Mouse (Mus musculus) T-helper 17 cell (primary cell): ENCODE measurements around the gene Iqschfp.

ENCODE experiments used
- in situ Hi-C, 2 experiments: fragments of 300-600 bp; cut with MboI, MseI; formaldehyde crosslinking; loops; 1 replicate in 1 of 2; 2 replicates in 1 of 2; pipeline ENCODE4 v1.15.1; 2025; ENCODE audit warnings: high pct_unique_total_duplicates in 2 of 2

Gene Iqschfp

DNA sequence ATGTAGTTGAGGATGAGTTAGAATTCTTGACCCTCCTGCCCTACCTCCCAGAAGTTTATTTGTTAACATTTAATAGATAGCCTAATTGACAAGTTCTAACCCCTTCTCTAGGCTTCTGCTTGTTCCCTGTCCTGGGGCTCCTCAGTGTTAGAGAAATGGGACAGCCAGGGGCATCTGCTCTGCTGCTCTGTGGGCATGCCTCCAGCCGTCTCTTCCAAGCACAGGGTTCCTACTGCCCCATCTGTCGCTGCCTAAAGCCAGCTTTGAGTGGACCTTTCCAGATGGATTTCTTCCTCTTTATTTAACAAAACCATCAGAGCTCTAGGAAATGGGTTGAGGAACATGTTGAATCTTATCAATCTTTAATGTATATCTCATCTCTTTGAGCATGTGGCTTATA is 529.8 kb downstream of the Iqschfp start:
- in situ Hi-C loops, result no loop called here

DNA sequence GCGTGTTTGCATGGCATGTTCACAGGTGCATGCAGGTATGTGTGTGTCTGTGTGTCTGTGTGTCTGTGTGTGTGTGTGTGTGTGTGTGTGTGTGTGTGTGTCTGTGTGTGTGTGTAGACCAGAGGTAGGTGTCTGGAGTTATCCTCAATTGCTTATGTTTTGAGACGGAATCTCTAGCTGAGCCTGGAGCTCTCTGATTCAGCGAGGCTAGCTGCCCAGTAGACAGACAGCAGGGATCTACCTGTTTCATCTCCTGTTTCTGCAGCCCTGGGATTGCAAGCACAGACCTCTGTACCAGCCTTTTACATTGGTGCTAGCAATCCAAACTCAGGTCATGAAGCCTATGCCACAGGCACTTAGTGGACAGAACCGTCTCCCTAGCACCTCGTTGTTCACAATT is 536.0 kb downstream of the Iqschfp start:
- in situ Hi-C loops, result no loop called here

DNA sequence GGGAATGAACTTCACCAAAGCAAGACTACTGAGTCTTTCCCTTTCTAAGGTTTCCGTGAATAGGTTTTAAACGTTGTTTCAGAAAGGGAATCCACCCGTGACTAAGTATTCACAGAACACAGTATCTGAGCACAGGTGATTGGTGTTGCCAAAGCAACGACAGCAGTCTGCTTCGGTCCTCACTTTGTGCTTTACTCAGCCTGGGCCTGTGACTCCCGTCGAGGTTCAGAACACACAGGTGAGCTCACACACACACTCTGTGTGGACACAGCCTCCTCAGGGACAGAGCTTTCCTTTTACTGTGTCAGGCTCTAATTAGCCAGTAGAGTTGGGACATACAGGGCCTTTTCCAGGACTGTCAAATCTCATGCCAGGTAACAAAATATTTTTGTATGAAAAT is 542.4 kb downstream of the Iqschfp start:
- in situ Hi-C loops, result no loop called here

DNA sequence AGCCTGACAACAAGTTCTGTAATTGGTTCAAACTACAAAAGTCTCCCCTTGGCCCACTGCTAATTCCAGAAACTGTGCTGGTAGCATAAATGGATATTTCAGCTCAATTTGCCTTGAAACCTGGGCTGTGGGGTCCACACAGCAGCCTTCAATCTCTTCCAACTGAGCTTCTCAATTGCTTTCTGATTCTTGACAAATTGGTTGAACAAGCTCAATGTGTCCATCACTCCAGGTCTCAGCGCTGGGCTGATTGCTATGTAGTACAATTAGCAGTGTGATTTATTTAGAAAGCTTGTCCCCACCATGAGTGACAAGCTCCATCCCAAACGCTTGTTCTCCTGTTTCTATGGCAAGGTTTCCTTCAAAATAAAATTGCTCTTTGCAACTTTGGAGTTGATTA is 542.9 kb downstream of the Iqschfp start:
- in situ Hi-C loops, result no loop called here

DNA sequence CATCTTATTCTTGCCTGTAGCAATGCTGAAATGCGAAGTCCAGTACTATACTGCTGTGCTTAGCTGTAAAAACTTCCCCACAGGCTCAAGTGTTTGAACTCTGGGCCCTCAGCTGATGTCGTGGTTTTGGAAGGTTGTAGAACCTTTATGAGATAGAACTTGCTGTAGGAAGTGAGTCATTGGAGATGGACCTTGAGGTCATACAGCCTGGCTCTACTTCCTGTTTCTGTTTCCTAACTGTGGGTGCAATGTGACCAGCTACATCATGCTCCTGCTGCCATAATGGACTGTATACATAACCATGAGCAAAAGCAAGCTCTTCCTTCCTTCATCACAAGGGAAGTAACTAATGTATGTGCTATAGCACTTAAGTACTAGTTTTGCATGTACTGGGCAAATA is 556.4 kb downstream of the Iqschfp start:
- in situ Hi-C loops, result no loop called here

DNA sequence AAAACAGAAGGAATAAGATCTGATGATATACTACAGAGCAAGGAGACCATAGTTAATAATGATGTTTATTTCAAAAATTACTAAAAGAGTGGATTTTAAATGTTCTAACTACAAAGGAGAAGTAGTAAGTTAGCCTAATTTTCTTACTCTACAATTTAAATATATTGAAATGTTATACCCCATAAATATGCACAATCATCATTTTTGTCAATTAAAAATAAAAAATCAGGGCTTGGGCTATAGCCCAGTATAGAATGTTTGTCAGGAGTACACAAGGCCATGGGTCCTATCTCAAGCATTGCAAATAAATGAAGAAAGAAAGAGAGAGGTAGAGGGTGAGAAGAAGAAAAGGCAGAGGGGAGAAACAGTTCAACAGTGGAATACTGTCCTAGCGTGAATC is 559.6 kb downstream of the Iqschfp start:
- in situ Hi-C loops, result no loop called here

DNA sequence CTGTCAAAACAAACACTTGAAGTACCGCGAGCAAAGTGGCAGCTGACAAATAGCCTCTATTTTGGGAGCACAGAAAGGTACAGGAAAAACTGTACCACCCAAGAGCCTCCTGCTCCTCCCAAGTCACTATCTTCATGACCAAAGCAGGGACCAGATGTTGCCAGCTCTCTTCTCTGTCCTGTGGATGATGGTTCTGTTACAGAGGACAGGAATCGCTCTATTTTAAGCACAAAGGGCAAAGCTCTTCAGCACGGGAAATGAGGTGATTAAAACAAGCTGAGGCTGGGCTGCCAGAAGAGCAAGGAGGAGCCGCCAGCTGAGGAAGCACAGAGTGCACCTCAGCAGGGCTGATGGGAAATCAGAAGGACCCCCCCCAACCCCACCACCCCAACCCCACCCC is 561.2 kb downstream of the Iqschfp start:
- in situ Hi-C loops, result no loop called here

DNA sequence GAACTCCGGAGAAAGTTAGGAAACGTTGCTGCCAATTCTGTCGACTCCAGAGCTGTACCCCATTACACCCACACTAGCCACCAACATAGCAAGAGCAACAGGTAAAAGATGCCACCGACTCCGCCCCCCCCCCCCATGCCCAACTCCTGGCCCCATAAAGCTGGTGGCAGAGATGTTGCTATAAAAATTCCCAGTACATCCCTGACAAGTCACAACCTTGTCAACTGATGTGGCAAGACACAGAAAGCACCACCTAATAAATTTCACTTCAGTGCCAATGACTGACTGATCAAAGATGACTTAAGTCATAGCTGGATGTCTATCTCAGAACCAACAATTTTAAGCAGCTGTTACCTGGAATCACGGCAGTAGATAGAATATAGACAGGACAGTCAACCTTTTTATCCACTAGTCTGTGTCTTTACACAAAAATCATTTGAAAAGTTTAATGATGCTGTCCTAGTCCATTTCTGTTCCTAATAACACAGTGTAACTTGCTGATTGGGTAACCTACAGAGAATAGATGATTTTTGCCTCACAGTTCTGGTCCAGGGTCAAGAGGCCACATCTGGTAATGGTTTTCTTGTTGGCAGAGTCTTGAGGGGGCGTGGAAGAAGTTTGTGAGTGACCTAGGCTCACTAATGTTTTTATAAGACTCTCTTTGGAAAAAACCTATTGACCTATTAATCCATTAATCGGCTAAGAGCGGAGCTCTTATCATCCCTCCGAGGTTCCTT is 561.9 kb downstream of the Iqschfp start:
- in situ Hi-C loops, result no loop called here

DNA sequence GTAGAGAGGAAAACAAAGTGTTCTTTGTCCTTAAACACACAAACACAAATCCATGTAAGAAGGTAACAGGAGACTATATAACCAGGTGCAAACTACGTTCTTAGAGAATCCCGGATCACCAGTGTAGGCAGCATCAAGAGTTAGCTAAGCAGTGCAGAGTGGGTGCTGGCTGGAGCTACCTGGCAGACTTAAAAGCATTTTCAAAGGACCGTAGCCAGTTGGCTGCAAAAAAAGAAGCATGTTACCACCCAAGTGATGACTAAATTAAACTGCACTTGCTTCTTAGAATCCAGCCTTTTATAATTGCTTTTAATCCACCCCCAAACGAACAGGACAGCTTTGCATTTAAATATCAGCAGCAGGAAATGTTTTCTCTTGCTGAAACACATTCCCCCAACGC is 574.6 kb downstream of the Iqschfp start:
- in situ Hi-C loops, result no loop called here

DNA sequence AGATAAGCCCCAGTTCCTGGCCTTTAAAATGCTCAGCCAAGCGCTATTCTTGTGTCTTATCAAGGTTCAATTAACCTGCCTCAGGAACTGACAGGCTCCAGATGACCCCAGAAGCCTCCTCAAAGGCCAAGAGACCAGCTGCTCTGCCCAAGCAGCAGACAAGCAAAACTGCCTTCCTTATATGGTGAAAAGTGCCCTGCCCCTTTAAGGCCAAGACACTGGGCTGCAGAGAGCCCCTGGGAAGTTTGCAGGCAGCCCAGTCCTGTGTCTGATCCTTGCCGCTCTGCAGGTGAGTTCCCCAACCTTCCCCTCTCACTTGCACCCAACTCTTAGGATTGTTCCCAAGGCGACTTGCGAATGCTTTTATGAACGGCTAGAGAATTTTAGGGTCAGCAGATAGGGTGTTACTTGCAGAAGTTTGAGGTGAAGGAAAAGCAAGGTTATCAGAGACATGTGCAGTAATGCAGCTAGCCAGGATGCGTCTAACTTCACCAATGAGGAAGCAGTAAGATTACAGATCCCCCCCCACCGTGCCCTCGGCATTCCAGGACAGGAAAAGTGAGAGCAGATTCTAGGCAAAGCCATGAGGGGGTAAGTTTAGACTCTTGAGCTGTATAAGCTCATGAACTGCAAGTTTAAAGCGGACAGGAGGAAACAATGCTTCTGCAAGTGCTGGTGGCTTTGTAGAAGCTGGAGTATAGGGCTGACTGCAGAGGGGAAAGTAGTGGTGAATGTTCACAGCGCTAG is 576.1 kb downstream of the Iqschfp start:
- in situ Hi-C loops, result no loop called here

DNA sequence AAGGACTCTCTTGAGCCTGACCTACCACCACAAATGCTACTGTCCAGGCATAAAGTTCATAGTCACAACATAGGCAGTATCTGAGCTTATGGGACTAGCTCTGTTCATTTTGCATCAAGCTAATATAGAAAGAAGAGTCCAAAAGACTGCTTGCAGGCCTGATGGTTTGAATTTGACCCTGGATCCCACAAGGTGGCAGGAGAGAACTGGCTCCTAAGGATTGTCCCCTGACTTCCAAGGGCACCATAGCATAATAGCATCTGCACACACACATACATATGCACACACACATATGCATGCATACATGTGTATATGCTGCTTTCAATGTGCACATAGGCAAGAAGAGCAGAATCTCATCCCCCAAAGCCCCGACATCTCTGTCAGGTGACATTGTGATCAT is 577.6 kb downstream of the Iqschfp start:
- in situ Hi-C loops, result no loop called here

DNA sequence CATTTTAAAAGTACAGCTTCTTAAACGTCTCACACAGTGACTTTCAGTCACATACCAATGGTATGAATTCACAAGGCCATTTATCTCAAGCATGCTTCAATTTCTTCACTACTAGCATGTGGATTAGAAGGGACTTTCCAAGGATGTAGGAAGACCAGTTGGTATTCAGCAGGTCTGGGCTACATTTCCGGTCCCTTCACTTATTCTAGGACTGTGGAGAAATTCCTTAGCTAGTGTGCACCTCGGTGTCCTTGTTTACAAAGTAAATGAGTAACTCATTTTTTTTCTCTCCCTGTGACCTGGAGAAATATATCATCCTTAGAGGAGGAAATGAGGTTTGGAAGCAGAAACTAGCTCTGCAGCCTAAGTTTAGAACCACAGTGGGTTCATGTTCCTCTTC is 578.0 kb downstream of the Iqschfp start:
- in situ Hi-C loops, result no loop called here

DNA sequence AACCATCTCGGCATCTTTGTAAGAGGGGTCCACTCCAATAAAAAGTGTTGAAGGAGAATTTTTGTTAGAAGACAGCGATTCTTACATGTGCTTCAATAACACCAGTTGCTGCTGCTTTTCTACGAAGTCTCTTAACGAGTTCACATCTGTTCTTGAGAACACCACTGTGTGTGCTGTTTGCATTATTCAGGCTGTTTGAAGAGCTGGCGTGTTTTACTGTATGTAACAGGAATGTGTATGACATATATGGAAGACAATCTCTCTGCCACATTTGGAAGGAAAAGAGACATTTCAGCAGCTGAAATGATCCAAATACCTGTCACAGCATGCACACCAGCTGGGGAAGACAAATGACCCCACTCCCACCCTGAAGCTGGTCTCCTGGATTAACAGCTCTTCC is 578.6 kb downstream of the Iqschfp start:
- in situ Hi-C loops, result no loop called here

DNA sequence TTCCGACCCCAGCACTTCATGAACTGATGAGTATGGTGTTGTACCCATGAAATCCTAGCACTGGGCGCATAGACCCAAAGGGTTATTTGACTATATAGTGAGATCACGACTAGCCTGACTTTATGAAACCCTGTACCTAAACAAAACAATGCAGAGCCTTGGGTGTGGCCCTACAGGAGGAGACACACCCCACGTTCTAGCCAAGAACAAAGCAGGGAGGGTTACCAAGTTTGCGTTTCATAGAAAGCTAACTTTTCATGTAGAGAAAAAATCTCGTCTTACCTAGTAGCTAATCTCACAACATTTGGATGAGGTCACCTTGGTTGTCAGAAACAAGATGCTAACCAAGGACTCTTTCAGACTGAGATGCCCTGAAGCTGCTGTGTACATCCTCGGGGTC is 584.3 kb downstream of the Iqschfp start:
- in situ Hi-C loops, result no loop called here

DNA sequence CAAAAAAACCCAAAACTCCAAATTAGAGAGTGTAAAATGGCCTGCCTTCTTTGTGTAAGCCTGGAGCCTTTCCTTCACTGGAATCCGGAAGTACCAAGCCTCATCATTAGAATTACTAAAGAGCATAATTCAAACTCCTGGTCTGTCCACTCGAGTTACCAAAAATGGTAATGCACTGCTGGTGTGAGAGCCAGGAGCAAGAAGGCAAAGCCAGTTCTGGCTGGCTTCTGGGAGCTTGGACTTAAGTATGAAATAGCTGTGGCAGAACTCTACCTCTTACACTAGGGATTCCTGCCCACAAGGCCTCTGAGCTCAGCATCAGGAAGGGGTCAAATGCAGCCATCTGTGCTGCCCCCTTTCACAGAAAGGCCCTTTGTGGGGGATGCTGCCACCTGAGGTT is 585.4 kb downstream of the Iqschfp start:
- in situ Hi-C loops, result no loop called here

DNA sequence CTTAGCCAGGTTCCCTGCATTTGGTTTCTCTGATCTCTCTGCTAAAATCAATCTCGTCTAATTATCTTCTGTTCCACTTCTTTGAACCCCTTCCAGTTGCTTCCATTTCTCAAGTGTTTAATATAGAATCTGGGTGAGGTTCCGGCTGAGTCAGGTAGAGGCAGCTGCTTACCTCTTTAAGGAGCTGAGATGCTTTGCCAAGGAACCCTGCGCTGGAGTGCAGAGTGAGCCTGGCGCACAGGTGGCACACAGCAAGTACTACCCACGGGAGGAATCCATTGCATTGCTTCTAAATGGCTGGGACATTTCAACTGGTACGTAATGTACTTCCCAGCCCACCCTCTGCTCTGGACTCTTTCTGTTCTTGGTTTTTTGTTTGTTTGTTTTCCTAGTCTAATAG is 587.2 kb downstream of the Iqschfp start:
- in situ Hi-C loops, result no loop called here

DNA sequence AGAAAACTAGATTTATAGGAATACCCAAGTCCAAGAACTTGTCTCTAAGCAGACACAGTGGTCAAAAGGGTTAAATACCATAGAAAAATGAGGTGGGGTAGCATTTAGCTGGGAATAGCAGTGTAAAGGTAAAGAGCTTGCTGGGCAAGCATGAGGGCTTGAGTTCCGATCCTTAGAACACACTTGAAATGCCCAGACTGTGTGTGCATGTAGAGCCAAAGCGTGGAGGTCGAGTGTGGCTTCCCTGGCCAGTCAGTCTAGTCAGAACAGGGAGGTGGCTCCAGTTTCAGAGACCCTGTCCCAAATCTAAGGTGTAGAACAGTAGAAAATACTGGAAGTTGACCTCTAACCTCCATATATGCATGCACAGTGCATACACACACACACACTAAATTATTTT is 591.5 kb downstream of the Iqschfp start:
- in situ Hi-C loops, result no loop called here

DNA sequence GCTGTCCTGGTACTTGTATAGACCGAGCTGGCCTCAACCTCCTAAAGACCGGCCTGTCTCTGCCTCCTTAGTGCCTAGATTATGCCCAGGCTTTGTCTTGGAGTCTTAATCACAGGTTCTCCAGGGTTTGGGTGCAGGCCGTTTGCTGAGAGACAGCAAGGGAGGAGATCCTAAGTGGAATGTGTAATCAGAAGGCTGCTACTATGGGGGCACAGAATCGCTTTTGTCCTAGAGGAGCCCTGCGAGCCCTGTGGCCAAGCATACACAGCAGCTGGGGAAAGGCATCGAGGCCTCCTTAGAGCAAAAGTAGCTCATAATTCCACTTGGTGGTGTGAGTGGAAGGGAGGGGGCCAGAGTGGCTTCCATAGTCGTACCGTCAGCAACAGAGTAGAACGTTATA is 592.0 kb downstream of the Iqschfp start:
- in situ Hi-C loops, result no loop called here

DNA sequence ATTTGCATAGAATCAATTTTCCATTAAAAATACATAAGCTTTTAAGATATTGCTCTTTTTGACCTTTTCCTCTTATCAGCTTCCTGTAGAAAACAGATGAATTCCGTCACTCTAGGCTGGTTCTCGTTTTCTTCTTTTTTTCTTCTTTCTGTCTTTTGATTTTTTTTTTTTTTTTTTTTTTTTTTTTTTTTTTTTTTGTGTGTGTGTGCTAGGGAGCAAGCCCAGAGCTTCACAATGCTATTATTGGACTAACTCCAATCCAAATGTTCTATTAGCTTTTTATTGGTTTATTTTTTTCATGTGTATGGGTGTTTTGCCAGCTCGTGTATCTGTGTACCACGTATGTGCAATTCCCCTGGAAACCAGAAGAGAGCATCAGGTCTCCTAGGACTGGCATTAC is 592.5 kb downstream of the Iqschfp start:
- in situ Hi-C loops, result no loop called here

DNA sequence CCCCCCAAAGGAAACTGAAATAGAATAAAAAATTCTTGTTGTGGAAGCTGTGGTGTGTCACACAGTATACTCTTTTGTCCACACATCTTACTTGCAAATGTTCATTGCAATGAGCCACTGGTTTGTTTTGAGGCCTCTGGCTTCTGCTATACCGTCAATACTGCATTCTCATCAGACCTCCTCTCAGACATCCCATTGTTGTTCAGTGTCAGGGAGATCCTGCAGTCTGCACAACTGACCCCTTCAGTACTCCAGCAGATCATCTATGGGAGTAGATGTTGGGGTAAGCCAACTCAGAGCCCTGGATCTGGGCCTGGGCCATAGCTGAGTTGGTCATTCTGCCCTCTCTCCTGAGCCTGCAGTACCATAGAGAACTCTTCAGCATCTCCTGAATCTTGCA is 595.6 kb downstream of the Iqschfp start:
- in situ Hi-C loops, result no loop called here

DNA sequence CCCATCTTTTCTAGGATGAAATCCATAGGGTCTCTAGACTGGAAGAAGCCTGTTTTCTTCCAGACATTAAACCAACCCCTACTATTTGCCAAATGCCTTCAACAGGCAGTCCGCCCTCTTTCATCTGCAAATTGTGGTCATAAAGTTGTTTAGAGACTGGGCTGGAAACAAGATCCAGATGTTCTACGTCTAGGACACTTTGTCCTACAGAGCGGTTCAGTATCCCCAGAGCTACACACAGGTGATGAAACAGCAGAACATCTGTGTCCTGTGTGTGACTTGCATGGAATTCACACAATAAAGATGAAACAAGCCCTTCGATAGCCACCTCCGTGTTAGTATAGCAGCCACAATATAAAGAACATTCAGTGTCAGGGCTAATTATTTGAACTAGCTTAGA is 596.3 kb downstream of the Iqschfp start:
- in situ Hi-C loops, result no loop called here

DNA sequence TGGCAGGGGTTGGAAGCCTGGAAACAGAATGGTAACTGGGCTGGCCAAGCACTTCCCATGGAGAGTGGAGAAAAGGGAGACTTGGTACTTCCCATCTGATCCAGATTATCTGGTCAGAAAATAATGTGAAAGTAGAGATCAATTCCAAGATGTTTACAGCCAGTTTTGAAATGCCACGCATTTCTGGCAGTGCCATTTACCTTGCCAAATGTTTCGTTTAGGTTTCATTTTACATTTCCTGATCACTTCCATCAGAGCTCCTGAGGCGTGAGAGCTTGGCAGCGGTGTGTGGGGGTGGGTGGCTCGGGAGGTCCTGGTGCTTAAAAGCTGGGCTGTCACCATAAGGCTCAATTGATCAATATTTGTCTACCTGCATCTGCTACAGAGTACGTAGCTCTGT is 599.5 kb downstream of the Iqschfp start:
- in situ Hi-C loops, result no loop called here

DNA sequence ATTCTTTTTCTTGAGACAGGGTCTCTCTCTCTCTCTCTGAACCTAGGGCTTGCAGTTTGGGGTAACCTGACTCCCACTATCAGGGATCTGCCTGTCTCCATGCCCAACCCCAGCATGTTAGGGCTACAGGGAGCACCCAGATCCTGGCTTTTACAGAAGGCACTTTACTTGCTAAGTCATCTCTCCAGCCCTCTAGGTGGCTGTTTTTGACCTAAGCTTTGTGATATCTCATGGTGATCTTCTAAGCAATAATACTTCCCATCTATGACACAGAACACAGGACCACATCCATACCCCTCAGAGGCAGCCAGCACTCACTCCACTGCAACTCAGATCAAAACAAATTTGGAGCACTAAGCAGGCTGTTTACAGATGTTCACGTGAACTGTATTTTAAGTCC is 600.0 kb downstream of the Iqschfp start:
- in situ Hi-C loops, result no loop called here

DNA sequence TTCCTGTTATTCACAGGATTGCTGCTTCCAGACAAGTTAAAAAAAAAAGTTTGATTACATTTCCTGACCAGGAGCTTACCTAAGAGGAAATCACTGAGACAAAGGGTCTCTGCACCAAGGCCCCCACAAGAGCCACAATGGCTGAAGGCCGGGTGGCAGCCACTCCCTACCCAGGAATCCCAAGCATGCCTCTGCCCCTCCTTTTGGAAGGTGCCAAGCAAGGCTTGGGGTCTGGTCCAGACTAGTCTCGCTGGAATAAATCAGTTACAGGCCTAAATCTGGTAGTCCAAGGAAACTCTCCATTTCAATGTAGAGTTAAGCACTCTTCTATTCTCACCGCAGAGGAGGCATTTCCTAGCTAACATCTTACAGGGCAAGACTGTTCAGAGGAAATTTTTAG is 600.5 kb downstream of the Iqschfp start:
- in situ Hi-C loops, result no loop called here
